Mouse (Mus musculus) frontal cortex, adult (tissue): Measurements from ENCODE around the gene Mutyh.

Source experiments
- ATAC-seq: cut with Nextera tagmentation; 2 replicates; pipeline ENCODE4 v1.9.2; 2017; ENCODE audit warnings: mild to moderate bottlenecking, moderate library complexity, mixed read lengths; ENCODE audit not compliant: low TSS enrichment

Gene Mutyh

DNA sequence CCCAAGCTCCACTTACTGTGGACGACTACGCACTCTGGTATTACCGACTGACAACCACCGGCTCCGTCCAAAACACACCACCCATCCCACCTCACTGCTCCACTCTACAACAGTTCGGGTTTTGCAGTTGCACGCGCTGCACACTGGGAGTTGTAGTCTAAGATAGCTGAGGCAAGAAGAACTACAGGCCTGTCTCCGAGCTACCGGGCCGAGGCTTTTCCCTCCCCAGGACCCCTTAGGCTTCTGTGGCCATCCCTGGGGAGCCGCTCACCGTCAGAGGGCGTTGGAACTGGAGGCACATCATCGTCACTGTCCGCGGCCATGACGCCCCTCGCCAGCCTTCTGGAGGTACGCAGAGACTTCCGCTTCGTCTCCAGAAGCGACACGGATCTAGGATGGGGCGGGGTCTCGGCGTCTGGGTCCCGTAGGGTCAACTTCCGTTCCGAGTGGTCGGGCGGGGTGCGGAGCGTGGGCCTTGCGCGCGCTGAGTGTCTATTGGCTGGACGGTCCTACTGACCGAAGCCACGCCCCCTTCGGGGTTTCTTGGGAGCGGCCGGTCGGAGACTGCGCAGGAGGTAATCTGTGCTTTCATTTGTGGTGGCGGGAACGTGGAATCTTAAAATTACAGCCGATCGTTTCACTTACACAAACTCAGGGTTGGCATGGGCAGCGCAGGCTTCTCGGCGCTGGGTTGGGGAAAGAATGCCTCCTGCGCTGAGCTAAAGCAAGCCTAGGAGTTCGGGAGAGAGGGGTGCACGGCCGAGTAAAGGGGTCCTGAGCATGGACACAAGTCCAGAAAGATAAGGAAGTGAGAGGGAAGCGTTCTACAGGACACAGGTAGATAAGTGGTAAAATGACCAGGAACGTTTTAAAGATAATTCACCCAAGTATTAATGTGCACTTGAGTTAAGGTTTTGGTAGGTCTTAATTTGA lies at the start of gene Mutyh, which contains the start of gene Toe1:
TSS of gene Mutyh (plus strand) at position 527 of the 933 bp plus-strand sequence.
TSS of gene Toe1 (minus strand) at position 444 of the 933 bp plus-strand sequence.
- ATAC-seq = peak; percentile 95

DNA sequence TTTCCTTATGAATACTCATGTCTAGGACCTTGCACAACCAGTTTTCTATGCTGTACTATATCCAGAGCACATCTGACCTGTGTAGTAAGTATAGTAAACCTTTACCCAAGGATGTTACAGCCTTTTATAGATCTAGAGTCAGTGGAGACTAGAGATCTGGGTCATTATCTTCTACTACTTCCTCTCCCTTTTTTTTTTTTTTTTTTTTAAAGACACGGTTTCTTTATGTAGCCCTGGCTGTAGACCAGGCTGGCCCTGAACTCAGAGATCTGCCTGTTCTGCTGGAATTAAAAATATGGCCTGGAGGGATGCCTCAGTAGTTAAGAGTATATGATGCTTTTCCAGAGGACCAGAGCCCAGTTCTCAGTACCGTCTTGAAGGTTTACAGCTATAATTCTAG lies 45.6 kb upstream of the Mutyh start:
- no peak for ATAC-seq

DNA sequence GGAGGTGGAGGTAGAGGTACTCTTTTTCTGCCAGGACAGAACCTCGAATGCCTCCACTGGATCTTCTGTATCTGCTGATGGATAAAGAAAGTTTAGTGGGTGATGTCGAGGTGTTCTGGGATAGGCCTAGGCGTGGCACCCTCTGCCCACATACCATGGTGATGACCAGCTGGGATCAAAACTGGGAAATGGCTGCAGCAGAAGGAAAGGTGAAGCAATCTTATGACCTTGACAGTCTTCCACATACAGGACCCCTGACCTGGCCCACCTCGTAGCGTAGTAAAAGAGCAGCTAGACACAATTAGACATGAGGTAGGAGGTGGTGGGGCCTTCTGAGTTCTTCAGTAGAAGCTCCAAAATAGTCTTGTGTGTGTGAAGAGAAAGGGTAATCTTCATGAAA lies 43.5 kb upstream of the Mutyh start:
- ATAC-seq = no peak

DNA sequence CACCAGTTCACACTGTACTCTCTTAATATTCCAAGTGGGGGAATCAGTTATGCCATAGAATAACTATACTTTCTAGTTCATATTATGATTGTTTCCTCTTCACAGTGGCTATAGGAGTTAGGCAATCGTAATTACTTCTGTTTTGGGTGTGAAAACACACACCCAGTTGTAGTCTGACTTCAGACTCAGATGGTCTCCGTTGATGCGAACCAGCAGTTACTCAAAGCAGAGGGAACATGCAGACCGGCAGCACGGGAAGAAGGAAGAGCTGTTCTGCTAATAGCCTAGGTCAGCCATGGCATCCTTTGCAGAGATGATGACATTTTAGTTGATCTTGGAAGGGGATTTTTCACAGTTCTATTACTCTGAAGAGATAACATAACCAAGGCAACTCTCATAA lies 39.0 kb upstream of the Mutyh start:
- no peak for ATAC-seq

DNA sequence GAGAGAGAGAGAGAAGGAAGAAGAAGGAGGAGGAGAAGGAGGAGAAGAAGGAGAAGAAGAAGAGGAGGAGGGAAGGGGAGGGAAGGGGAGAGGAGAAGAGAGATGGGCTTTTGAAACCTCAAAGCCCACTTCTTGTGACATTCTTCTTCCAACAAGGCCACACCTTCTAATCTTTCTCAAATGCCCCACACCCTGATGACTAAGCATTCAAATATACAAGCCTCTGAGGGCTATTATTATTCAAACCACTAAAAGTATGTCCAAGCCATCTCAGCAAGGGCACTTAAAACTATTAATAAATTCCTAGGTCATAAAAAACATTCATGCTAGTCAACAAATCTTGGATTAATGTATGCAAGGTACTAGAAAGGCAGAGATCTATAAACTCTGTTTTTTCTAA lies 38.5 kb upstream of the Mutyh start:
- no peak for ATAC-seq

DNA sequence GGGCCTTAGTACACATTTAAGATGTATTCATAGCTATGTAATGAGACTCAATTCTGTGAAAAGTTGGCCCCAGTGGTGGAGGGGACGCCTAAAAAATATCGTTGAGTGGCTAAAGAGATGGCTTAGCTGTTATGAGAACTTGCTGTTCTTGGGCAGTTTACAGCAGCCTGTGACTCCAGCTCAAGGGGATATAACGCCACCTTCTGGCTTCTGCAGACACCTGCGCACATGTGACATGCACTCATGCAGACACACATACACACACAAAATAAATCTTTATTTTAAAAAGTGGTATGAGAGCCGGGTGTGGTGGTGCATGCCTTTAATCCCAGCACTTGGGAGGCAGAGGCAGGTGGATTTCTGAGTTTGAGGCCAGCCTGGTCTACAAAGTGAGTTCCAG lies 31.1 kb upstream of the Mutyh start:
- no peak for ATAC-seq

- ATAC-seq = no peak
These were observed 30.4 kb upstream of the Mutyh start for GRCm38 (mm10) chr4:116777079-116777478.

DNA sequence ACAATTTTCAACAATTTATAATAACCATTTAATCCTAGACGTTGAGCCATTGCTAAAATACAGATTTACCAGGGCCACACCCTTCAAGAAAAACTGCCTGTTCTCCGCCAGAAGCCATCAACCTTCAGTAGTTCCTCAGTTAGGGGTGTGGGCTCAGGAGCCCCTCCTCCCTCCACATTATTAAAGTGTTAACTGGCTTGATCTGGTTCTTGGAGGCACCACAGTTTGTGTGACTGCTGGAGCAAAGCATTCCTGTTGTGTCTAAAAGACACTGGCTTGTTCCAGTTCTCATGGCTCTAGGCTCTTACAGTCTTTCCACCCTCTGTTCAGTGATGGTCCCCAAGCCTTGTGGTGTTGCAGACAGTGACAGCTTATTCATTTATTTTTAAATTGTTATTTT lies 27.0 kb upstream of the Mutyh start:
- no peak for ATAC-seq

DNA sequence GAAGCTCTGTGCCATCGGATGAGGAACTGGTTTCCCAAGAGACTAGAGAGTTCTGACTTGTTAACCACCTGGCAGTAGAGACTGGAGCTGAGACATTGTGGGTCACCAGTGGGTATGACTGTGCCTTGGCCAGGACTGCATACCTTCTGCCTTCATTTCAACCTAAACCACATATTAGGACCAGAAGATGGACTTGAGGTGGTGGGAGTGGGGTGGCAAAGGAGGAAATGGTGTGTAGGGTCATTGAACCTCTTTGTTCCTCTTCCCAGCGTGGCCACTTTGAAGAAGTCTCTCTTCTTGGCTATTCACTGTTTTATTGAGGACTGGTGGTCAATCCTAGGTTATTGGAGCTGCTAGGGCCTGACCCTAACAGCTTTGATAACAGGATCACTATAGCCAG lies 26.2 kb upstream of the Mutyh start:
- no peak for ATAC-seq

- ATAC-seq = peak; percentile 52; the same call in 1 of the 2 replicates
These were observed 25.4 kb upstream of the Mutyh start for GRCm38 (mm10) chr4:116782171-116782570.

DNA sequence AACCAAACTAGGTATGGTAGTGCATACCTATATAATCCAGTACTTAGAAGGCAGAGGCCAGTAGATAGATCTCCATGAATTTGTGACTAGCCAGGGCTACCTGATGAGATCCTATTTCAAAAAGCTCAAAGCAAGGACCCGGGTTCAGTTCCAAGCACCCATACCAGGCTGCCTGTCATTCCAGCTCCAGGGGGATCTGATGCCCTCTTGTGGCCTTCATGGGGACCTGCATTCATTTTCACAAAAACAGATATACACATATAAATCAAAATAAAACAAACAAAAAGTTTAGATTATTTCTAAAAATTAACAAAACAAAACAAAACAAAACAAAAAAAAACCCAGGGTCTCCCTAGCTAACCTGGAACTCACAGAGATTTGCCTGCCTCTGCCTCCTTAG lies 20.9 kb upstream of the Mutyh start:
- ATAC-seq = no peak

DNA sequence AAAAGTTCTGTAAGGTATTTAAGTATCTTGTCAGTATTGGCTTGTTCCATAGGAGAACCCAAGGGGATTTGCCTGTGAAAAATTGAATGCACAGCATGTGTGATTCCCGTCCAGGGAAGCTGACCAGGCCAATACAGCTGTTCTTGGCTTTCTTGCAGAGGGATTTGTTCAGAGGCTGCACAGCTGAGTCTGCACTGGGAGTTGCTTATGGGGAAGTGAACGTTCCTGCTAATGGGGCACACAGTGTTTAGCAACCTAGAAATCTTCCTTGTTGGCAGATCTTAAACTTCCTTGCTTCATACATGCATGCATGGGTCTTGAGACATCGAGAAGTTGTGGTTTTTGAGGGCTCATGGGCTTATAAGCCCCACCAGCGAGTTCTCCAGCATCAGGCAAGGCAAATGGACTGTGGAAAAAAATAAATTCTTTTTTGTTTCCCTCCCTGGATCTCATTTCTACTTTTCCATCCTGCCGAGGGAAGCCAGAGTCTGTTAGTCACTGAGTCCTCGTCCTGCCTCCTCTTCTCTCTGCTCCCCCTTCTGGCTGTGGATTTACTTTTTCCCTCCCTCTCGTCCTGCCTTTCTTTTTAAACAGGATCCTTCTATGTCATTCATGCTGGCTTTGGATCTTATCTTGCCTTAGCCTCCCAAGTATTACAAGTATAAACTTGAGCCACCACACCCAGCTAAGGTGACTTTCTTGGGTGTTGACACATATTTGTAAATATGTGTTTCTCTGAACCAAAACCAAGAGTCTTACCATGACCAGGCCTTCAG lies 19.4 kb upstream of the Mutyh start:
- peak; percentile 79; the same call in 1 of the 2 replicates for ATAC-seq

- peak; percentile 90 for ATAC-seq
These were observed 18.6 kb upstream of the Mutyh start for GRCm38 (mm10) chr4:116788956-116789355.

DNA sequence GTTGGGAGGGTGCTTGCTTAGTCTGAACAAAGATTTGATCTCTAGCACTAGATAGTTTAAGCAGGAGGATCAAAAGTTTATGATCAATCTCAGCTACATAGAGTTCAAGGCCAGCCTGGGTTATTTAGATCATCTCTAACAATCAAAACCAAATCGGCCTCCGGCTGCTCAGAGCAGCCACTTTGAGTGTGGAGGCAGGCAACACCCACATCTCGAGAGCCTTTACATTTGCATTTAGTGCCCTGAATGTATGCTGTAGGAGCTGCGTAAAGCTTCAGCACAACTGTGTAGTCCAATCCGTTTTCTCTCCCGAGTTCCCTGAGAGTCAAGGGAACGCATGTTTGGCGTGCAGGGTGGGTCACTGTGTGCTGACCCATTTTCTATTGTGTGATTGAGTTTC lies 15.1 kb upstream of the Mutyh start:
- ATAC-seq = peak; percentile 70; the same call in 1 of the 2 replicates

DNA sequence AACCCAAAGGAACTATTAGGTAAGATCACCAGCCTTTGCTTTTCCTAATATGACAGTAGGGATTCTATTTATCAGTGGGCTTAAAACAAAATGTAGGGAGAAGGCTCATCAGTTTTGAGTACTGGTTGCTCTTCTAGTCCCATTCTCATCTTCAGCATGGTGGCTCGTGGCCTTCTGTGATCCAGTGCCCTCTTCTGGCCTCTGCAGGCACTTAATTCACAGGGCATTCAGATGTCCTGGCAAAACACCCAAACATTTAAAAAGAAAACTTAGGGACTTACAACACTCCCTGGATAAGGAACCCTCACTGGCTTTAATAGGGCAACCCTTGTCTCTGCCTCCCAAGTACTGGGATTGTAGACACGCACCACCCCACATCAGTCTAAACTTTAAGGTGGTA lies 13.2 kb upstream of the Mutyh start:
- ATAC-seq = no peak

GRCm38 (mm10) chr4:116796442-116797110 lies 10.9 kb upstream of the Mutyh start:
- ATAC-seq = no peak

DNA sequence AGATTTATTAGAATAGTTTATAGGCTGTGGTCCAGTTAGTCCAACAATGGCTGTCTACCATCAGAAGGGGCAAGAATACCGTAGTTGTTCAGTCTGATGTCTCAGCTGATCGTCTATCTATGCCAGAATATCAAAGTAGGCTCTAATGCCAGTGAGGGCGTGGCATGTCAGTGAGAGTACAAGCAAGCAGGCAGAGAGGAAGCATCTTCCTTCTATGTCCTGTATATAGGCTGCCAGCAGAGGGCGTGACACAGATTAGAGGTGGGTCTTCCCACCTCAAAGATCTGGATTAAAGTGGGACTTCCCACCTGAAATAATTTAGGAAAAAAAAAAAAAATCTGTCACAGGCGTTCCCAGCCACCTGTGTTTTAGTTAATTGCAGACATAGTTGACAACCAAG lies 7.6 kb upstream of the Mutyh start:
- ATAC-seq = peak; percentile 52; the same call in 1 of the 2 replicates

DNA sequence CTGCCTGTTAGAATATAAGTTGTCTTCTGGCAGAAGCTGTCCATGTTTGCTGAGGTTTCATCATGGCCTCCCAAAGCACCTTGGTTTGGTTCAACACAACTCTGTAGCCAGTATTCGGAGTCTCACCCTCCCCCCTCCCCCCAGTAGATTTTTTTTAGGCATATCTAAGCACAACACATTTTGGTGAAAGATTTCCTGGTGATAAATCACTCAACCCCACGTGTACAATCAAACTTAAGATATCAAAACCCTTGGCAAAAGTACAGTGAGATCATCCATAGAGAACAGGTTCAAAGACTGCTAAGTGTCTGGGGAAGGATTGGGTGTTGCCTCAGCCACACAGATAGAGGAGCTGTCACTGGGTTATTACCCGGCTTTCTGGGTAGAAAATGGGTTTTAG lies 3.5 kb downstream of the Mutyh start:
- ATAC-seq = no peak

DNA sequence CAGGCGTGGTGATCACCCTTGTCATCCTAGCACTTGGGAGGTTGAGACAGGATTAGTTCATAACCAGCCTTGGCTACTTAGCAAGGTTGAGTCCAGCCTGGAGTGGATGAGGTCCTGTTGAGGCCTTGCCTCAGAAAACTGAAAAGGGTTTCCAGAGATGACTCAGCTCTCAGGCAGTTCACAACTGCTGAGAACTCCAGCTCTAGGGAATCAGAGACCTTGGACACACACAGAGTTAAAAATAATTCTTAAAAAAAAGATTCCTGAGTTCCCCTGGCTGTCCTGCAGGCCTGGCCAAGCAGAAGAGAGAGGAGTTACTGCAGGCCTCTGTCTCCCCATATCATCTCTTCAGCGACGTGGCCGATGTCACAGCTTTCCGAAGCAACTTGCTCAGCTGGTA lies 7.8 kb downstream of the Mutyh start:
- no peak for ATAC-seq

DNA sequence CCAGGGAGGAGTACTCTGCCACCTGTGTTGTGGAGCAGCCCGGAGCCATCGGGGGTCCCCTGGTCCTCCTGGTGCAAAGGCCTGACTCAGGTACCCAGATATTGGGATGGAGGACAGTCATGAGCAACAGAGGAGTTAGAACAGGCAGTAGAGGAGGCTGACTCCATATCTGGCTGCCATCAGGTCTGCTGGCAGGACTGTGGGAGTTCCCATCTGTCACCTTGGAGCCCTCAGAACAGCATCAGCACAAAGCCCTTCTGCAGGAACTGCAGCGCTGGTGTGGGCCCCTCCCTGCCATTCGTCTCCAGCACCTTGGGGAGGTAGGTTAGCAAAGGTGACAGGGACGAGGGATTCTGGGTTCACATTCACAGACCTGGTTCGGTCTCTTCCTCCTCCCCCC lies 10.0 kb downstream of the Mutyh start:
- ATAC-seq = peak; percentile 60

DNA sequence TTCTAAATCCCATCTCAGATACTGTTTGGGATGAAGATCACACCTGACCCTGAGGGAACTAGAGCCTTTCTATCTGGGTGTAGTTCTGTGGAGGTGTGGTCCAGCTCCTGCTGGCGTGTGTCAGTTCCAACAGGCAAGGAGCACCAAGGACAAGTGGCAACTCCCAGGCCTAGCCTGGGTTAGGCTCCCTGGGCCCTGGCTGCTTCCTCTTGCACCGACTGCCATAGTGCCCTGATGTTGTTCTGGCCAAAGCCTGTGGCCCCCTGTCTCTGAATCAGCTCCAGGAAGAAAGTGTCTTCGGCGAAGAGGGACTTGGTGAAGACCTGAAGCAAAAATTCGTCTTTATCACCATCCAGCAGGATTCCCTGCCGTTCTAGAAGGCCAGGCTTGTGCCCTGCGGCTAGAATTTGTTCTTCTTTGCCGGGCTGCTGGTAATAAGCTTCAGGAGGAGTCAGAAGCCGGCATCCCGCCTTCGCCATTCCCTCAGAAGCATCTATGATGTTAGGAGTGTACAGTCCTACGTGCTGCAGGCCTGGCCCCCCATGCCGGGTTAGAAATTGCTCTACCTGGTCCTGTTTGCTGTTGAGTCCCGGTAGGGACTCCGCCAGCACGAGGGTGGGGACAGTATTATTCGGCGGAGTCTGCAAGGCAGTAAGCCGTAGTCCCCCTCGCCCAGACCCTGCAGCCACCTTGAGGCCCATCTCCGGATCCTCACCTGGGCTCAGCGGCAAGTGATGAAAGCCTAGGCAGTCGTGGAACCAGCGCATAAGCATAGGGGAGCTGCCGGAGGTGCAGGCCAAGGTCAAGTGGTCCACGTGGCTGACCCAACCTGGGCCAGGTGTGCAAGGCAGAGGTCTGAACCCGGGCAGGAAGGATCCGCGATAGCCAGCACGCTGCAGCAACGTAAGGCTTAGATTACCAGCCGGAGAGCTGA lies 12.7 kb downstream of the Mutyh start:
- ATAC-seq = no peak
